Mouse (Mus musculus) stomach, embryonic 16.5 days (tissue): ENCODE results near the gene Dmbx1. TPM values are rescaled to one million over a fixed set of nuclear protein-coding genes. Genes with fewer than 3 reads are reported as not detected.

Experiments used
- ATAC-seq: fragments of 200-750 bp; cut with Nextera tagmentation; 2 replicates; pipeline ENCODE4 v1.8.0; 2017; ENCODE audit warnings: moderate number of reproducible peaks, moderate TSS enrichment; ENCODE audit not compliant: insufficient read depth, low FRiP score
- H3K27ac ChIP-seq: fragments of 300-500 bp; sonication (generic); 2 replicates; pipeline ENCODE4 v1.5.1; 2014; ENCODE audit warnings: low read length
- H3K27me3 ChIP-seq: fragments of 300-500 bp; sonication (generic); 2 replicates; pipeline ENCODE4 v1.6.1; 2014; ENCODE audit warnings: low read length, control low read depth, mixed read lengths; ENCODE audit not compliant: control insufficient read depth, insufficient read depth
- H3K36me3 ChIP-seq: fragments of 300-500 bp; sonication (generic); 2 replicates; pipeline ENCODE4 v1.6.1; 2014; ENCODE audit warnings: low read length; ENCODE audit not compliant: control insufficient read depth, insufficient read depth
- H3K4me1 ChIP-seq: fragments of 300-500 bp; sonication (generic); 2 replicates; pipeline ENCODE4 v1.6.1; 2014; ENCODE audit warnings: low read length, control low read depth, mixed read lengths; ENCODE audit not compliant: control insufficient read depth, insufficient read depth
- H3K4me2 ChIP-seq: fragments of 300-500 bp; sonication (generic); 2 replicates; pipeline ENCODE4 v1.6.1; 2014; ENCODE audit warnings: low read depth, low read length, mixed read lengths
- H3K4me3 ChIP-seq: fragments of 300-500 bp; sonication (generic); replicated peaks from 2 replicates; pipeline ENCODE4 v1.5.1; 2014; ENCODE audit warnings: mild to moderate bottlenecking, low read length
- H3K9ac ChIP-seq: fragments of 300-500 bp; sonication (generic); 2 replicates; pipeline ENCODE4 v1.6.1; 2014; ENCODE audit warnings: low read length
- H3K9me3 ChIP-seq: fragments of 300-500 bp; sonication (generic); replicated peaks from 2 replicates; pipeline ENCODE4 v1.6.1; 2016; ENCODE audit warnings: low read length, control low read depth; ENCODE audit not compliant: control insufficient read depth
- WGBS: fragments of 180-500 bp; shearing (Covaris S2); extraction: QIAGEN DNeasy Blood & Tissue Kit; methylation state at CpG from one replicate; pipeline ENCODE4 v1.1.7; 2014; 5-methylcytosine and 5-hydroxymethylcytosine counted together
- polyA plus RNA-seq: library from polyadenylated mRNA; unstranded; fragments of >200 nt; fragmentation: Nextera tagmentation; extraction: Ambion mirVana; gene quantifications from 2 replicates; pipeline ENCODE4 v1.2.1, GENCODE M21; 2015

The Dmbx1 gene
- polyA plus RNA-seq, 1 experiment from 2014 or later = not detected

- H3K36me3 ChIP-seq = no peaks in the 10 kb centered on the region
- H3K9ac ChIP-seq = no peak overlapping the region
- no peak overlapping the region for H3K4me3 ChIP-seq
- no peak overlapping the region for H3K27ac ChIP-seq
- WGBS = 29% methylated on average over 13 of the region's 13 CpGs
- H3K27me3 ChIP-seq = peaks cover 83% of the 10 kb centered on the region
- H3K9me3 ChIP-seq = no peaks in the 10 kb centered on the region
- H3K4me2 ChIP-seq = no peak overlapping the region
- no peak for ATAC-seq
- 0 out of 2 replicates have a peak, but pooled peaks cover 2% of the 10 kb centered on the region for H3K4me1 ChIP-seq
Observed at GRCm38 (mm10) chr4:115931556-115932088, 8.1 kb downstream of the Dmbx1 start.

- 43% methylated on average over 7 of the region's 7 CpGs for WGBS
Observed at GRCm38 (mm10) chr4:115927637-115928036, 12.1 kb downstream of the Dmbx1 start.

GRCm38 (mm10) chr4:115923262-115923880 is 16.4 kb downstream of the Dmbx1 start:
- H3K9me3 ChIP-seq = no peaks in the 10 kb centered on the region

More at GRCm38 (mm10) chr4:115927637-115928036, 12.1 kb downstream of the Dmbx1 start:
- Histone ChIP-seq H3K36me3 (no peaks in the 10 kb centered on the region), H3K4me3 (no peak overlapping the region), H3K27me3 (peaks cover 44% of the 10 kb centered on the region), H3K27ac (no peak overlapping the region), H3K4me2 (no peak overlapping the region), H3K9ac (no peak overlapping the region), H3K9me3 (no peaks in the 10 kb centered on the region), H3K4me1 (no peaks in the 10 kb centered on the region)
- ATAC-seq = no peak

GRCm38 (mm10) chr4:115922688-115923087 is 17.0 kb downstream of the Dmbx1 start:
- no peak overlapping the region for H3K4me3 ChIP-seq
- H3K27me3 ChIP-seq = peaks cover 7% of the 10 kb centered on the region
- no peak overlapping the region for H3K4me2 ChIP-seq
- H3K9me3 ChIP-seq = no peaks in the 10 kb centered on the region
- 82% methylated on average over 5 of the region's 5 CpGs for WGBS
- ATAC-seq = no peak
- no peak overlapping the region for H3K9ac ChIP-seq
- H3K36me3 ChIP-seq = no peaks in the 10 kb centered on the region
- H3K4me1 ChIP-seq = no peaks in the 10 kb centered on the region
- H3K27ac ChIP-seq = no peak overlapping the region

More at GRCm38 (mm10) chr4:115923262-115923880, 16.4 kb downstream of the Dmbx1 start:
- no peak for ATAC-seq
- Histone ChIP-seq H3K4me1 (no peaks in the 10 kb centered on the region), H3K4me2 (no peak overlapping the region), H3K4me3 (no peak overlapping the region), H3K9ac (no peak overlapping the region), H3K27me3 (peaks cover 11% of the 10 kb centered on the region), H3K36me3 (no peaks in the 10 kb centered on the region), H3K27ac (no peak overlapping the region)
- 76% methylated on average over 16 of the region's 16 CpGs for WGBS

GRCm38 (mm10) chr4:115919911-115920310 is 19.8 kb downstream of the Dmbx1 start:
- H3K27ac ChIP-seq = no peak overlapping the region
- H3K9ac ChIP-seq = no peak overlapping the region
- H3K4me2 ChIP-seq = no peak overlapping the region
- H3K36me3 ChIP-seq = no peaks in the 10 kb centered on the region
- no peaks in the 10 kb centered on the region for H3K4me1 ChIP-seq
- no peak for ATAC-seq
- H3K27me3 ChIP-seq = peaks cover 6% of the 10 kb centered on the region
- WGBS = 82% methylated on average over 16 of the region's 16 CpGs
- no peak overlapping the region for H3K4me3 ChIP-seq
- H3K9me3 ChIP-seq = no peaks in the 10 kb centered on the region

- H3K4me1 ChIP-seq = no peaks in the 10 kb centered on the region
- no peaks in the 10 kb centered on the region for H3K36me3 ChIP-seq
- no peak overlapping the region for H3K9ac ChIP-seq
- H3K9me3 ChIP-seq = no peaks in the 10 kb centered on the region
- no peak overlapping the region for H3K4me2 ChIP-seq
- 22% methylated on average over 4 of the region's 4 CpGs for WGBS
- no peak overlapping the region for H3K4me3 ChIP-seq
- H3K27ac ChIP-seq = no peak overlapping the region
- ATAC-seq = no peak
- H3K27me3 ChIP-seq = peaks cover 3% of the 10 kb centered on the region; the same call in 1 of the 2 replicates
Observed at GRCm38 (mm10) chr4:115911586-115911985, 28.1 kb downstream of the Dmbx1 start.

- Histone ChIP-seq H3K4me2 (no peak overlapping the region), H3K4me3 (no peak overlapping the region), H3K9ac (no peak overlapping the region; the same call in 1 of the 2 replicates), H3K27me3 (peaks cover 12% of the 10 kb centered on the region; the same call in 1 of the 2 replicates), H3K4me1 (no peaks in the 10 kb centered on the region), H3K36me3 (no peaks in the 10 kb centered on the region), H3K9me3 (no peaks in the 10 kb centered on the region), H3K27ac (no peak overlapping the region)
- WGBS = 22% methylated on average over 7 of the region's 7 CpGs
- ATAC-seq = no peak
Observed at GRCm38 (mm10) chr4:115908641-115909040, 31.1 kb downstream of the Dmbx1 start.

GRCm38 (mm10) chr4:115907994-115908393 is 31.7 kb downstream of the Dmbx1 start:
- H3K4me3 ChIP-seq = no peak overlapping the region
- H3K27ac ChIP-seq = no peak overlapping the region
- H3K9ac ChIP-seq = no peak overlapping the region
- H3K36me3 ChIP-seq = no peaks in the 10 kb centered on the region
- ATAC-seq = no peak
- H3K9me3 ChIP-seq = no peaks in the 10 kb centered on the region
- no peak overlapping the region for H3K4me2 ChIP-seq
- peaks cover 12% of the 10 kb centered on the region; the same call in 1 of the 2 replicates for H3K27me3 ChIP-seq
- H3K4me1 ChIP-seq = no peaks in the 10 kb centered on the region
- WGBS = 37% methylated on average over 1 of the region's 1 CpGs

- H3K4me3 ChIP-seq = no peak overlapping the region
- H3K4me1 ChIP-seq = no peaks in the 10 kb centered on the region
- H3K36me3 ChIP-seq = no peaks in the 10 kb centered on the region
- no peak overlapping the region for H3K4me2 ChIP-seq
- peaks cover 16% of the 10 kb centered on the region for H3K27me3 ChIP-seq
- 74% methylated on average over 3 of the region's 3 CpGs for WGBS
- H3K9ac ChIP-seq = no peak overlapping the region
- no peak overlapping the region for H3K27ac ChIP-seq
- H3K9me3 ChIP-seq = no peaks in the 10 kb centered on the region
- ATAC-seq = no peak
Observed at GRCm38 (mm10) chr4:115906791-115907190, 32.9 kb downstream of the Dmbx1 start.
